Mouse (Mus musculus) spleen, postnatal 10 days (tissue): ENCODE data around the gene Riok1.
A peak's percentile ranks its signal among the peaks of the same experiment; 100 is the strongest.

Experiments
- DNase-seq, 2 experiments: peaks; one replicate each; pipeline ENCODE4 v3.0.0; 2021 to 2022; ENCODE audit warnings: low spot score in 2 of 2

Gene Riok1

DNA sequence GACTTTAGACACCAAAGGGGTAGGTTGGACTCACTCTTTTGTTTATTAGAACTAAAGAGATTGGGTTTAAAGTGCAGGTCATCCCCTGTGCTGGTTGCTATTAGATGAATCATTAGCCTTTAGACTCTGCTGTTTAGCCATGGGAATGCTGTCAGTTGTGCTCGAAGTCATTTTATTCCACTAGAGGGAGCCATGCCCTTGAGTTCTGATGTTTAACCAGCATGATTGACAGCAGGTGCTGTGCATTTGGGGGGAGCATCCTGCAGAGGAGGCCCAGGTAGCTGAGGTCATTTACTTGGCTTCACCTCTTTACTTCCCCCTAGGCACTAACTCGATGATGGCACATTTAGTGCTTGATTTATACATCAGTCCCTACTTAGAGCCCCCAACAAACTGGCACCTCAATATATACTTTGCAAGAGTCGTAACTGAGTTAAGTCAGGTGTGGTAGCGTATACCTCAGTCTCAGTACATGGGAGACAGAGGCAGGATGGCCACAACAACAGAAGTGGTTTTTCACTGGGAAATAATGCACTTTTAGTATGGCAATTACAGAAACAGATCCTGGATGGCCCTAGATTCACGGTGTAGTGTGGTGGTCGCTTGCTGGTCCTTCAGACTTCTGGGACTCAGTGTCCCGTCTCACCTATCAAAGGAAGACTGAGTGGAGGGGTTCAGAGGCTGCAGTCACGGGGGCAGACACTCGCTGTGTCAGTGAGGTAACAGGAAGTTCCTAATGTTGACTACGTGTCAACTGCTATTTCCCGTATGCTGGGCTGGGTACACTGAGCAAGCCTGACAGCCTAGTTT, 28.3 kb downstream of the Riok1 start:
- DNase-seq, result peak in 1 of 2 experiments; percentile 30

DNA sequence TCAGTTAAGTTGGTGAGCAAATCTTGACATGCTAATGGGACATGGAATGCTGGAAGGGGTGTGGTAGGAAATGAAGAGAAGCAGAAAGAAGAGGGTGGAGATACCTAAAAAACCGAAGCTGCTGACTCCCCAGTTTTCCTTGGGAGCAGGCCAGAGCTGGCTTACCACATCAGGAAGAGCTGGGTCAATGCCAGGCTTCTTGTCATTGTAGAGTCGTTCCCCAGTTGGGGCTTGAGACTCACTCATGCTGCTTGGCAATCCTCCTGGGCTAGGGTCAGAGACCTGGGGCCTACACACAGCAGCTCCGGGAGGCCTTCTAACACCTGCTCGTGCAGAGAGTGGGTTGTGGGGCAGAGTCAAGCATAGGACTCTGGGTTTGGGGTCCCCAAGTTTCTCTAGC, 34.1 kb downstream of the Riok1 start:
- DNase-seq, result no peak

DNA sequence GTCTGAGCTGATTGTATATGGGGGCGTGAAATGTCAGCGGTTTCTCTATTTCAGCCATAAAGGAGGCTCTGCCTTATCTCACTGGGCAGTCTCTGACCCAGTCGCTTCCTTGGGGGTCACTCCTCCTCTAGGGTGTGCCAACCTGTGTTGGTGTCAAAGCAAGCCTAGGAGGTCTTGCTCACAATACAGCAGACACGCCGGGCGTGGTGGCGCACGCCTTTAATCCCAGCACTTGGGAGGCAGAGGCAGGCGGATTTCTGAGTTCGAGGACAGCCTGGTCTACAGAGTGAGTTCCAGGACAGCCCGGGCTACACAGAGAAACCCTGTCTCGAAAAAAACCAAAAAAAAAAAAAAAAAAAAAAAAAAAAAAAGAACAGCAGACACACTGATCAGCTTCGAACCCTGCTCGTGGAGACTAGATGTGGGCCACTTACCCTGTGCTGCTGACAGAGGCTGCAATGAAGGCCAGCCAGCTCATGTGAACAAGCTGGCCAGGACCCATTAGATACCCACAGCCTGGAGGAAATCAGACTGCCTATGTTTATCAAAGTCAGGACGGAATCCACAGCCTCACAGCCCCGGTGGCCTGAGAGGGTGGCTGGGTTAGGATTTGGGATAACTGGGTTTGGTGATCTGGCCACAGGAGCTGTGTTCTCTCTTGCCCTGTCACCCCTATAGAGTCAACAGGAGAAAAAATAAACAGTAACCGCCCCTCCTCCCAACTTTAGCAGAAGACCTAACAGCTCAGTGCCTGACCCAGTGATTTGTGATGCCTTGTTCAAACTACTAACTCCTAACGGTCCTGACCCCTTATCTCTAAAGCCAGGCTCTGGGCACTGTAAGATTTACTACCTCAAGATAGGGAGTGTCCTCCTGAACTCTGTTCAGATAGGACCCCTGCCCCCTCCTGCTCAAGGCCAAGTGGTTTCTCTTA, 36.8 kb downstream of the Riok1 start:
- no peak for DNase-seq

DNA sequence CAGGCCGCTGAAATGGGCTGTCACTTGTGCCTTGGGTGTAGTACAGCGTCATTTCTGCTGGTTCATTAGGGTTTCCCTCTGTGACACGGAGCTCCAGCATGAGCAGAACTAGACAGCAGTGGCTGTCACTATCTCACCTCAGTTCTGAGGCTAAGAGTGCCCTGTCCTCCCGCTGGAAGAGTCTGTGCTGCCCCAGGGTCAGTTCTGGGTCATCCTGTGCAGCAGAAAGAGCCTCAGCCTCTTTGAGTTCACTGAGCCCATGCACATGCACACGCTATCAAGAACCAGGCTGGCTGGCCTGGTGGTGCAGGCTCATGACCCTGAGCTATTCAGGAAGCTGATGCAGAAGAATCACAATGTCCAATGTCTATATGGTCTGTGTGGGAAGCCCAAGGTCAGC, 37.6 kb downstream of the Riok1 start:
- DNase-seq, result no peak

DNA sequence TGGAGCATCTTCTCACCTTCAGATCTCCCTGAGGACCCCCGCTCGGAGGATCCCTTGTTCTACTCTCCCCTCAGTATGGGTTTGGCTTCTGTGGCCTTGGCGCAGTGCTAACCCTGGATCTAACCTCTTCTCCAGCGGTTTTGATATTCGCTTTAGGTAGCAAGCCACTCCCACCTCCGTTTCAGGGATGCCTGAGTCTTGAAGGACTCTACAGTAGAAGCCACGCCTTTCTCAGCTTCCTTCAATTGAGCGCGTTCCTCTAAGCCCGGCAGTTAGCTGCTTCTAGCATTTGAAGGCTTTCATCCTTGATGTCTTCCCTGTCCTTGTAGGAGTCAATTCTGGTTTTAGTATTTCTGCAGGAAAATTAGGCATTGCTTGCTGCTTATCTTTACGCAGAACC, 40.3 kb downstream of the Riok1 start:
- DNase-seq, result no peak

DNA sequence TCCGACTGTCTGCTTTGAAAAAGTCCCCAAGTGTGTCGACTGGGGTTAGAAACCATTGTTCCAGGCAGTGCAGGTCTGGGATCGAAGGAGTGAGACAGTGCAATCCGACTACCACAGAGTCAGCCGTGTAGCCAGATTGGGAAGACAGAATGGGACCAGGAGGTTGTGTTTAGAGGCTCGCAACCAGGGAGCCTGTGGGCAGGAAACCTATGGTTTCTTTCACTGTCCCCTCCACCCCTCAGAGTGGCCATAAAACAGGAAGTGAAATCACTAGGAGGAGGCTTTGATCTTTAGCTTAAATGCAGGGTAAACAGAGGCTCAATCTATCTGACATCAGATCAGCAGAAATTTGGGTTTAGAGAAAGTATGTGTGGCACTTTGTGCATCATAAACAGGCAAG, 42.0 kb downstream of the Riok1 start:
- no peak for DNase-seq

DNA sequence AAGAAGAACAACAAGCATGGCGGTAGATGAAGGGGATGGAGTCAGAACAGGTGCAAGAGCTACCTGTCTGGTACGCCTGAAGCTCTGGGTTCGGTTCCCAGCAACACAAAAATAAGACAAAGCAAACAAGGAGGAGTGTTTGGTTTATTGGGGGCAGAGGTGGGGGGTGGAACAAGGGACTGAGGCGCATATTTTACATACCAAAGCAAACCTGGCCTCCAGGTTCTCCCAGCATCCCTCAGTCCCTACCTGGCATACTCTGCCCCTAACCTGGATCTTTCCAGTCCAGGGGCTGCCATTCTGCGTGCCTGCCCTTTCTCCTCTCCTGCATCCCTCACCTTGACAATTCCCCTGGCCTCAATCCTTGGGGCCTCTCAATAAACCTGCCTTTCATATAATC, 42.6 kb downstream of the Riok1 start:
- DNase-seq, result no peak

DNA sequence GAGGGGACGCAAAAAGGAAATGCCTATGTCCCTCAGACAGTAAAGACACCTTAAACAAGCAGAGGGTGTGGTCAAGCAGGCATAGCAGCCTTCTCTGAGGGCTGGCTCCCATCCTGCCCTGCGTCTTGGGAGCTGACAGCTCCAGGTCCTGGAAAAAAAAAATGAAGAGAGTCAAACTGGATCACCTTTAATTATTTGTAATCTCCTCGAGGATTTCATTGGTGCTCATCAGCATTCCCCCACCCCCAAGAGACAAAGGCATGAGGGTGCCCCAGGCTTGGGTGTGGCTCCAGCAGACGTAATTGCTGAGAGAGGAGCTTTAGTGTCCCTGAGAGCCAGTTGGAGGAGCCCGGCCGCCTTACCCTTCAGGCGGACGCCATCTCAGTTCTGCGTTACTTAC, 43.2 kb downstream of the Riok1 start:
- no peak for DNase-seq

DNA sequence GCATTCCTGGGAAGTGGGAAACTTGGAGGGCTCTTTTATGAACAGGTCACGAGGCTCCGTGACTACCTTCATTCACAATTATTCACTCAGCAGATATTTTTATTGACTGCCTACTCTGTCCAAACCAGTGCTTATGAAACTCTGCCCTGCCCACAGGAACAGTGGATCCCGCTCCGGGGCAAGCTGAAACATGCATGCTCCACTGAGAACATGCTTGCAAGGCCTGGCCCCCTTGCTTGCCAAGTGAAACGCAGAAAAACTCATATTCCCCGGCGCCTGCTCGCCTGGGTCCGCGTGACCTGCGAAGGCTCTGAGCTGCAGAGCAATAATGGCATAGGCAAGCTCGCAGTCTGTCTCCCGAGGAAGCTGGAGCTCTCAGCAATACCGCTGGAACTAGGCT, 43.9 kb downstream of the Riok1 start:
- no peak for DNase-seq

DNA sequence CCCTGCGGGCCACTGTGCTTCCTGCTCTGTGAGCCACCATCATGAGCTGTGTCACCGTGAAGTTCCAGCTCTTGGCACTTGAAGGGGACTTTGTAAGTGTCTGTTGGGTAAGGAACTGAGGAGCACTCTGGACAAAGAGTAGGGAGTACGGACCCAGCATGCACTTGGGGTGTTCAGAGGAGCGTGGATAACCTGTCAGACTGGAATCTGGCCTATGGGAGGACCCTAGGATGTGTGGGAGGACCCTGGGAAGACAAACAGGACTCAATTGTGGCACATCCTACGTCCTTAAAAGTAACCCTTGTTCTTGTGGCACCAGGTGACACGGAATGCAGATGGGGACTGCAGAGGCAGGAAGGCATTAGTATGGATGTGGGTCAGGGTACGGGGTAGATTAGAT, 44.4 kb downstream of the Riok1 start:
- no peak for DNase-seq

DNA sequence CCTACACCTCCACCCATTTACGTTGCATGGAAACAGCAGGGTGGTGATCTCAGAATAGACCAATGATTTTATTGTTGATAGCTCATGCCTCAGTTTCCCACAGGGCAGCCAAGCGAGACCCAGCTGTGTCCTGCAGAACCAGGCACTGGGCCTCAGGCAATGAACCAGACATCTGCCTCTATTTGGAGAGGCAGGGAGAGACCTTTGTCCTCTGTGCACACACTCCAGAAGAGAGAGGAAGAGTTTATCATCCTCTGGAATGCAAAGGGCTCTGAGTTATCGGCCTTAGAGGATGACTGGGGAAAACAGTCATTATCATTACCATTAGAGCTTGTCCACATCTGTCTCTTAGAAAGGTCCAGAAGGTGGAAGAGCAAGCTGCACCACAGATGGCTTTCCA, 49.9 kb downstream of the Riok1 start:
- no peak for DNase-seq

DNA sequence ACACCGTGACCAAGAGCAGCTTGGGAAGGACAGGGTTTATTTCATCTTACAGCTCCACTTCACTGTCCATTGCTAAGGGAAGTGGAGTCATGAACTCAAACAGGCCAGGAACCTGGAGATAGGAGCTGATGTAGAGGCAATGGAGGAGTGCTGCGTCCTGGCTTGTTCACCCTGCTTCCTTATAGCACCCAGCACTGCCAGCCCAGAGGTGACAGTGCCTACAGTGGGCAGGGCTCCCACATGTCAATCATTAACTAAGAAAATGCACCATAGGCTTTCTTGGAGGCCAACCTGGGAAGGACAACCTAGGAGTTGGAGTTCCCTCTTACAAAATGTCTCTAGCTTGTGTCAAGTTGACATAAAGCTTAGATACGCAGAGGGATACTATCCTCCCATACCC, 51.2 kb downstream of the Riok1 start:
- no peak for DNase-seq

DNA sequence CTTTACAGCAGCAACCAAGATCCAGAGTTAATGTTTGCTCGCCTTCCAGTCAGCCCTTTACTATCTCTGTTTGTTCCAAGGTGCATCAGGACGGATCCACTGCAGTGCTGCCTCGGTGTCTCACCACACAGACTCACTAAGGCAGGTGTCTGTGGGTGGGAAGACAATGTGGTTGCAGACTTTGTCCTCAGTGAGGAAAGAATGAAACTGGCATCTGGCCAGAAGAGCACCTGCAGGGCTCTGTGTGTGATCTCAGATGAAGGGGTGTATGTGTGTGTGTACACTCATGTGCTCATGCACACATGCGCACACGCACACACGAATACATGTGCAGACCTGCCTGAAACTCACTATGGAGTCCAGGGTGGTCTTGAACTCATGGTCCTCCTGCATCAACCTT, 52.7 kb downstream of the Riok1 start:
- no peak for DNase-seq

DNA sequence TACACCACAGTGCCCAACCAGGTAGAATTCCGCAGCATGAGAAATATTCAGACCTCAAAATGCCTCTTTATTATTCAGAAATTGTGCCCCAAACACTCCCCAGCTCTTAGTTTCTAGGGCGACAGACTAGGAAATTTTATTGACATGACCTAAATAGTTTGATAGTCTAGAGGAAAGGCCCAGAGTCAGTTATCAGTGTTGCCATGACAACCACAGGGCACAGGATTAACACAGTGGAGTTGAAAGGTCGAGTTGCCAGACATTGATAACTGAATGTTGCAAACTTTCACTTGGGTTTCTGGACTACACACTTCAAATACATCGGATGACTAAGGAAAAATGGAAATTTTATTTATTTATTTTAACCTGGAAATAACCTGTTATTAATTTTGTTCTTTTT, 53.1 kb downstream of the Riok1 start:
- DNase-seq, result no peak

DNA sequence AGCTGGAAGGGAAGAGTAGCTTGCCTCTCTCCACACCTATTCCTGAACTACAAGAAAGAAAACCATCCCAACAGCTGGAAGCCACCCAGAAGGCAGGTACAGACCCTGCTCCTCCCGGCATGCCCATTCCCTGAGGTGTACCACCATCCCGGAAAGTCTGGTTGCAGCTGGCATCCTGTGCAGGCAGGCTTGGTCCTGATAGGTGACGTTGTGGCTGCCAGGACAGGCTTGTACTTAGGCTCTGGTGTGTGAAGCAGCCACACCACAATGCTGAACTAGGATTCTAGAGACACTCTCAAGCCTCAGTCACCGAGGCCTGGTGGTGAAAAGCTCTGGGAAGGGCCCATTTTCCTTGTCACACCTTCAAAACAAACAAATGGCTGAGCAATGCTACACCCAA, 59.4 kb downstream of the Riok1 start:
- no peak for DNase-seq

DNA sequence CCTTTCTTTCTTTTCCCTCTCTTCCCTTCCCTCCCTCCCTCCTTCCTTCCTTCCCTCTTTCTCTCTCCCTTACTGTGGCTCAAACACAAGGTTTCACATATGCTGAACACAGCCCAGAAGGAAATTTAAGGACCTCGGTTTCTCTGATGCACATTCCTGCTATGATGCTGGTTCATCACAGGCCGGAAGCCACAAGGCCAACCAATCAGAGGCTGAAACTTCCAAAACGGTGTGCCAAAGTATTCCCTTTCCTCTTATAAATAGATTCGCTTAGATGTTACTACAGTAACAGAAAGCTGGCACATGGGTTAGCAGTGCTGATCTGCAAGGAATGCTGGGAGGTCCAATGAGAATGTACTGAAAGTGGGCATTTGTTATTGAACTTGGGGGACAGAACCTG, 66.6 kb downstream of the Riok1 start:
- DNase-seq, result no peak

DNA sequence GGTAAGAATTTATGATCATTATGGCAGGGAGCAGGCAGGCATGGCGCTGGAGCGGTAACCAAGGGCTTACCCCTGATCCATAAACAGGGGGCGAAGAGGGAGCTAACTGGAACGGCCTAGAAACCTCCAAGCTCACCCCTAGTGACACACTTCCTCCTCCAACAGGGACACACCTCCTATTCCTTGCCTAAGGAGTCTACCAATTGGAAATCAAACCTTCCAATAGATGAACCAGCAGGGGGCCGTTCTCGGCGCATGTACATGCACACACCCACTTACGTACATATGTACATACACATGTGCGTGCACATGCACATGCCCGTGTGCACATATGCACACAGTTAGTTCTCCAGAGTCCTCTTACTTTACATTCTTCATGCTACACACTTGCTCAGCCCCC, 67.7 kb downstream of the Riok1 start:
- no peak for DNase-seq

DNA sequence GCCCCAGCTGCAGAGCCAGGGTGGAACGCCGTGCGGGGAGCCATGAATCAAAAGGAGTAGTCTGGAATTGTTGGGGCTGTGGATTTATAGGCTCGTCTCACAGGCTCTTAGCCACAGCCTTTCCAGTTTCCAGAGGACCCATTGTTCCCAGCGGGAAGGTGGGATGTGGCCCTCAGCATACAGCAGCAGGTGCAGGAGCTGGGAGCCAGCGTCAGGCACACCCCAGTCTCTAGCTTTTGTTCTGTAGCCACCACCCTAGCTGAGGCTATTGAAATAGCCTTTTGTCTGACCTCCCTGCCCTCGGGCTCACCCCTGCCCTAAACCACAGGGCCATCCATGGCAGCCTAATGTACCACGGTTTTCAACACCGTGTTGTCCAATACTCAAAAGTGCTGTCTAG, 72.3 kb downstream of the Riok1 start:
- no peak for DNase-seq
